In genomic region chr4:135312706-135313105, GRCm38 (mm10) we compare ENCODE assay signal across 8 mouse cellular contexts. TPM values are rescaled to one million over a fixed set of nuclear protein-coding genes. Genes with fewer than 3 reads are reported as not detected.
DNase-seq lines count a peak whose midpoint lies in the region; ATAC-seq lines count a peak whose summit lies in the region.

No protein-coding gene starts in this region.

- peaks cover 30% of the 10 kb centered on the region for H3K36me3 ChIP-seq in lung, embryonic 15.5 days

- ATAC-seq in lung, embryonic 15.5 days (ENCODE audit: borderline replicate concordance, extremely low read depth, low FRiP score, low TSS enrichment): peak; percentile 89
- ATAC-seq in CD4-positive, CD25-positive, alpha-beta regulatory T cell, adult 4 months: no peak

- no peaks in the 10 kb centered on the region for H3K27me3 ChIP-seq in lung, embryonic 15.5 days

- WGBS in lung, embryonic 15.5 days: 26% methylated on average over 4 of the region's 4 CpGs

- H3K9ac ChIP-seq in lung, embryonic 15.5 days: 0 out of 2 replicates have a peak overlapping the region, but pooled peaks have one; percentile 2

- H3K27ac ChIP-seq in lung, embryonic 15.5 days: peak overlapping the region; percentile 93

- H3K4me3 ChIP-seq in lung, embryonic 15.5 days: no peak overlapping the region

- H3K4me1 ChIP-seq in lung, embryonic 15.5 days: peaks cover 35% of the 10 kb centered on the region

- no peaks in the 10 kb centered on the region; the same call in 1 of the 2 replicates for H3K9me3 ChIP-seq in lung, embryonic 15.5 days

- intact Hi-C loops in gastrocnemius, postnatal 14 days (cut with DNase I; ENCODE audit: low total_unique reads): no loop called here
- intact Hi-C loops in left cerebral cortex, postnatal 36 days (cut with DNase I): loop anchor here (5.0 kb wide), 1 partner anchor 40 kb away; the partner anchor contains the start of gene Clic4

- peak; percentile 46 for DNase-seq in ovary, adult 18-20 months (ENCODE audit: low spot score)
- DNase-seq in ovary, postnatal 14 days (ENCODE audit: low spot score): no peak
- DNase-seq in adrenal gland, postnatal 14 days: peak; percentile 88
- DNase-seq in gastrocnemius, postnatal 14 days: peak; percentile 82
- DNase-seq in kidney, adult 8-10 months: peak; percentile 71 to 77
- DNase-seq in left cerebral cortex, postnatal 36 days (ENCODE audit: low spot score in 2 of 2): no peak

- H3K4me2 ChIP-seq in lung, embryonic 15.5 days: peak overlapping the region; percentile 34

RNA-seq across cellular contexts. Expression of gene Clic4, which starts 40.1 kb away (rescaled TPM):
- 95.7 and 116 TPM in 2 replicates for total RNA-seq in adrenal gland, postnatal 14 days (2021)
- total RNA-seq in gastrocnemius, postnatal 14 days (2021): 10 to 100 TPM; 41.0 to 50.9 TPM
- polyA plus RNA-seq in lung, embryonic 15.5 days (2015; fragmentation: Nextera tagmentation; extraction: Ambion mirVana): 181 and 185 TPM in 2 replicates
- polyA plus RNA-seq in CD4-positive, CD25-positive, alpha-beta regulatory T cell, adult 4 months (2017; shearing (Covaris generic)): 1 to 10 TPM; 7.0 to 8.0 TPM
- total RNA-seq in left cerebral cortex, postnatal 36 days (2021): 10 to 100 TPM; 33.8 to 36.2 TPM

RNA-seq across cellular contexts. Expression of gene Srrm1, which starts 40.4 kb away (rescaled TPM):
- total RNA-seq in adrenal gland, postnatal 14 days (2021): 120 and 136 TPM in 2 replicates
- 10 to 100 TPM; 57.8 to 68.3 TPM for total RNA-seq in gastrocnemius, postnatal 14 days (2021)
- polyA plus RNA-seq in lung, embryonic 15.5 days (2015; fragmentation: Nextera tagmentation; extraction: Ambion mirVana): 199 and 209 TPM in 2 replicates
- 100 to 1,000 TPM; 229 to 232 TPM for polyA plus RNA-seq in CD4-positive, CD25-positive, alpha-beta regulatory T cell, adult 4 months (2017; shearing (Covaris generic))
- total RNA-seq in left cerebral cortex, postnatal 36 days (2021): 100 to 1,000 TPM; 101 to 153 TPM

Comparison
In these comparisons a context has a peak if more than half of its experiments do, and no peak if none do; other contexts are left out.
1. DNase-seq: peak in ovary, adult 18-20 months (single experiment), adrenal gland, postnatal 14 days (single experiment), gastrocnemius, postnatal 14 days (single experiment) and kidney, adult 8-10 months (2 of 2); none in ovary, postnatal 14 days (single experiment) and left cerebral cortex, postnatal 36 days (0 of 2).